Mouse (Mus musculus) stomach, embryonic 16.5 days (tissue): ENCODE measurements around the gene Tmod1. TPM values are rescaled to one million over a fixed set of nuclear protein-coding genes. Genes with fewer than 3 reads are reported as not detected.

Experiments used
- ATAC-seq: fragments of 200-750 bp; cut with Nextera tagmentation; 2 replicates; pipeline ENCODE4 v1.8.0; 2017; ENCODE audit warnings: moderate number of reproducible peaks, moderate TSS enrichment; ENCODE audit not compliant: insufficient read depth, low FRiP score
- H3K27ac ChIP-seq: fragments of 300-500 bp; sonication (generic); 2 replicates; pipeline ENCODE4 v1.5.1; 2014; ENCODE audit warnings: low read length
- H3K27me3 ChIP-seq: fragments of 300-500 bp; sonication (generic); 2 replicates; pipeline ENCODE4 v1.6.1; 2014; ENCODE audit warnings: low read length, control low read depth, mixed read lengths; ENCODE audit not compliant: control insufficient read depth, insufficient read depth
- H3K36me3 ChIP-seq: fragments of 300-500 bp; sonication (generic); 2 replicates; pipeline ENCODE4 v1.6.1; 2014; ENCODE audit warnings: low read length; ENCODE audit not compliant: control insufficient read depth, insufficient read depth
- H3K4me1 ChIP-seq: fragments of 300-500 bp; sonication (generic); 2 replicates; pipeline ENCODE4 v1.6.1; 2014; ENCODE audit warnings: low read length, control low read depth, mixed read lengths; ENCODE audit not compliant: control insufficient read depth, insufficient read depth
- H3K4me2 ChIP-seq: fragments of 300-500 bp; sonication (generic); 2 replicates; pipeline ENCODE4 v1.6.1; 2014; ENCODE audit warnings: low read depth, low read length, mixed read lengths
- H3K4me3 ChIP-seq: fragments of 300-500 bp; sonication (generic); replicated peaks from 2 replicates; pipeline ENCODE4 v1.5.1; 2014; ENCODE audit warnings: mild to moderate bottlenecking, low read length
- H3K9ac ChIP-seq: fragments of 300-500 bp; sonication (generic); 2 replicates; pipeline ENCODE4 v1.6.1; 2014; ENCODE audit warnings: low read length
- H3K9me3 ChIP-seq: fragments of 300-500 bp; sonication (generic); replicated peaks from 2 replicates; pipeline ENCODE4 v1.6.1; 2016; ENCODE audit warnings: low read length, control low read depth; ENCODE audit not compliant: control insufficient read depth
- WGBS: fragments of 180-500 bp; shearing (Covaris S2); extraction: QIAGEN DNeasy Blood & Tissue Kit; methylation state at CpG from one replicate; pipeline ENCODE4 v1.1.7; 2014; 5-methylcytosine and 5-hydroxymethylcytosine counted together
- polyA plus RNA-seq: library from polyadenylated mRNA; unstranded; fragments of >200 nt; fragmentation: Nextera tagmentation; extraction: Ambion mirVana; gene quantifications from 2 replicates; pipeline ENCODE4 v1.2.1, GENCODE M21; 2015

The Tmod1 gene
- 5.5 and 16.2 TPM in 2 replicates for polyA plus RNA-seq

GRCm38 (mm10) chr4:46038892-46039751, at the start of gene Tmod1:
Gene Tmod1, plus strand, starts transcription at chr4:46038935.
- peak within 1 kb of the TSS; percentile 98 for H3K4me2 ChIP-seq
- H3K27ac ChIP-seq, result no peak within 1 kb of the TSS
- H3K9ac ChIP-seq, result peak within 1 kb of the TSS; percentile 74
- H3K4me1 ChIP-seq, result peaks cover 24% of the 10 kb centered on the region
- under 1% methylated on average over 72 of the region's 72 CpGs for WGBS
- peak within 1 kb of the TSS; percentile 66 for H3K4me3 ChIP-seq
- H3K9me3 ChIP-seq, result no peaks in the 10 kb centered on the region
- H3K27me3 ChIP-seq, result peaks cover 32% of the 10 kb centered on the region
- peak; percentile 54; the same call in 1 of the 2 replicates for ATAC-seq
- H3K36me3 ChIP-seq, result no peaks in the 10 kb centered on the region

GRCm38 (mm10) chr4:45990427-45991135, 48.2 kb upstream of the Tmod1 start:
- no peaks in the 10 kb centered on the region for H3K36me3 ChIP-seq
- H3K4me1 ChIP-seq, result peaks cover 5% of the 10 kb centered on the region
- no peaks in the 10 kb centered on the region for H3K27me3 ChIP-seq
- no peak overlapping the region for H3K4me2 ChIP-seq
- no peak overlapping the region for H3K4me3 ChIP-seq
- WGBS, result 25% methylated on average over 6 of the region's 6 CpGs
- no peak for ATAC-seq
- no peaks in the 10 kb centered on the region for H3K9me3 ChIP-seq
- no peak overlapping the region for H3K9ac ChIP-seq
- H3K27ac ChIP-seq, result 0 out of 2 replicates have a peak overlapping the region, but pooled peaks have one; percentile 29

- Histone ChIP-seq H3K27me3 (no peaks in the 10 kb centered on the region), H3K4me3 (no peak overlapping the region), H3K4me2 (no peak overlapping the region), H3K9me3 (no peaks in the 10 kb centered on the region), H3K9ac (no peak overlapping the region), H3K4me1 (no peaks in the 10 kb centered on the region), H3K36me3 (no peaks in the 10 kb centered on the region), H3K27ac (no peak overlapping the region)
- no peak for ATAC-seq
- WGBS, result 84% methylated on average over 4 of the region's 4 CpGs
Observed at GRCm38 (mm10) chr4:45998536-45998935, 40.2 kb upstream of the Tmod1 start.

- no peak overlapping the region for H3K27ac ChIP-seq
- H3K4me1 ChIP-seq, result no peaks in the 10 kb centered on the region
- H3K4me3 ChIP-seq, result no peak overlapping the region
- H3K9me3 ChIP-seq, result no peaks in the 10 kb centered on the region
- H3K36me3 ChIP-seq, result no peaks in the 10 kb centered on the region
- no peak for ATAC-seq
- WGBS, result 78% methylated on average over 5 of the region's 5 CpGs
- H3K9ac ChIP-seq, result no peak overlapping the region
- no peak overlapping the region for H3K4me2 ChIP-seq
- H3K27me3 ChIP-seq, result no peaks in the 10 kb centered on the region
Observed at GRCm38 (mm10) chr4:46008142-46008793, 30.5 kb upstream of the Tmod1 start.

GRCm38 (mm10) chr4:46011698-46012097, 27.0 kb upstream of the Tmod1 start:
- no peak overlapping the region for H3K4me3 ChIP-seq
- no peaks in the 10 kb centered on the region for H3K9me3 ChIP-seq
- no peaks in the 10 kb centered on the region for H3K27me3 ChIP-seq
- no peaks in the 10 kb centered on the region for H3K4me1 ChIP-seq
- no peaks in the 10 kb centered on the region for H3K36me3 ChIP-seq
- no peak overlapping the region for H3K4me2 ChIP-seq
- 91% methylated on average over 2 of the region's 2 CpGs for WGBS
- no peak for ATAC-seq
- H3K27ac ChIP-seq, result no peak overlapping the region
- no peak overlapping the region for H3K9ac ChIP-seq

- H3K4me1 ChIP-seq, result no peaks in the 10 kb centered on the region
- H3K4me3 ChIP-seq, result no peak overlapping the region
- H3K9me3 ChIP-seq, result no peaks in the 10 kb centered on the region
- no peak overlapping the region for H3K4me2 ChIP-seq
- no peak overlapping the region for H3K9ac ChIP-seq
- H3K27me3 ChIP-seq, result no peaks in the 10 kb centered on the region
- H3K36me3 ChIP-seq, result no peaks in the 10 kb centered on the region
- ATAC-seq, result no peak
- WGBS, result 82% methylated on average over 1 of the region's 1 CpGs
- no peak overlapping the region for H3K27ac ChIP-seq
Observed at GRCm38 (mm10) chr4:46015605-46016004, 23.1 kb upstream of the Tmod1 start.

GRCm38 (mm10) chr4:46023021-46023481, 15.7 kb upstream of the Tmod1 start:
- Histone ChIP-seq H3K4me3 (no peak overlapping the region), H3K9me3 (no peaks in the 10 kb centered on the region), H3K4me2 (no peak overlapping the region), H3K9ac (no peak overlapping the region), H3K36me3 (no peaks in the 10 kb centered on the region), H3K27me3 (no peaks in the 10 kb centered on the region), H3K4me1 (no peaks in the 10 kb centered on the region), H3K27ac (no peak overlapping the region)
- 62% methylated on average over 3 of the region's 3 CpGs for WGBS
- no peak for ATAC-seq

- Histone ChIP-seq H3K4me3 (no peak overlapping the region), H3K9ac (no peak overlapping the region), H3K9me3 (no peaks in the 10 kb centered on the region), H3K4me2 (no peak overlapping the region), H3K27ac (no peak overlapping the region), H3K4me1 (no peaks in the 10 kb centered on the region), H3K36me3 (no peaks in the 10 kb centered on the region), H3K27me3 (no peaks in the 10 kb centered on the region)
- 43% methylated on average over 7 of the region's 7 CpGs for WGBS
- no peak for ATAC-seq
Observed at GRCm38 (mm10) chr4:46025893-46026292, 12.8 kb upstream of the Tmod1 start.

GRCm38 (mm10) chr4:46028224-46028623, 10.5 kb upstream of the Tmod1 start:
- no peaks in the 10 kb centered on the region for H3K27me3 ChIP-seq
- no peaks in the 10 kb centered on the region for H3K9me3 ChIP-seq
- no peaks in the 10 kb centered on the region for H3K36me3 ChIP-seq
- no peak for ATAC-seq
- H3K9ac ChIP-seq, result no peak overlapping the region
- H3K4me3 ChIP-seq, result no peak overlapping the region
- H3K4me2 ChIP-seq, result no peak overlapping the region
- no peaks in the 10 kb centered on the region for H3K4me1 ChIP-seq
- WGBS, result 58% methylated on average over 6 of the region's 6 CpGs
- H3K27ac ChIP-seq, result no peak overlapping the region
